Mouse (Mus musculus) cerebellum, adult 18-20 months (tissue): Measurements from ENCODE around the gene Olig3.

Experiments used
- DNase-seq, 2 experiments: peaks; one replicate each; pipeline ENCODE4 v3.0.0; 2021

The Olig3 gene

DNA sequence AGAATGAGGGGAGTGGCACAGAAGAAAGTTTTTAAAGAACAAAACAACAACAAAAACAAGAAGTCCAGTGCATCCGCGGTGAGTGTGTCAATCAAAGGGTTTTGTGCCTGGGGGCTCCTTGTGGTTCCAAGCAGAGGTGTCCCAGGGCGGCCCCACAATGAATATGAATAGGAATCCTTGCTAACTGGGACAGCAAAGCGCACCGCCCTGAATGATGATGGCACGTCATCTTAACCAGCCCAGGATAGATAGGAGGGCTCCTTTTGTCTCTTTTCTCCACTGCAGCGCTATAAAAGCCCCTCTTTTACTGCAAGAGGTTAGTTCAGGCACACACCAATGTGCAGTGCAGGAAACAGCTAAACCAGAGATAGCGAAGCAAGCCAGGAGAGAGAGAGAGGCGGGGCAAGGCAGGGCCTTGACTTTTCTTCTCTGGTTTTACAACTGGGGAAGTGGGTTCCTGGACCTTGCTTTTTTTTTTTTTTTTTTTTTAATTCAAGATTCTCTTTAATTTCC is at the start of gene Olig3:
Olig3 (plus strand) TSS at position 463 of the 513 bp plus-strand sequence.
- no peak for DNase-seq

GRCm38 (mm10) chr10:19309681-19310395 is 46.5 kb upstream of the Olig3 start:
- DNase-seq = no peak

GRCm38 (mm10) chr10:19310471-19310870 is 45.9 kb upstream of the Olig3 start:
- DNase-seq = no peak

DNA sequence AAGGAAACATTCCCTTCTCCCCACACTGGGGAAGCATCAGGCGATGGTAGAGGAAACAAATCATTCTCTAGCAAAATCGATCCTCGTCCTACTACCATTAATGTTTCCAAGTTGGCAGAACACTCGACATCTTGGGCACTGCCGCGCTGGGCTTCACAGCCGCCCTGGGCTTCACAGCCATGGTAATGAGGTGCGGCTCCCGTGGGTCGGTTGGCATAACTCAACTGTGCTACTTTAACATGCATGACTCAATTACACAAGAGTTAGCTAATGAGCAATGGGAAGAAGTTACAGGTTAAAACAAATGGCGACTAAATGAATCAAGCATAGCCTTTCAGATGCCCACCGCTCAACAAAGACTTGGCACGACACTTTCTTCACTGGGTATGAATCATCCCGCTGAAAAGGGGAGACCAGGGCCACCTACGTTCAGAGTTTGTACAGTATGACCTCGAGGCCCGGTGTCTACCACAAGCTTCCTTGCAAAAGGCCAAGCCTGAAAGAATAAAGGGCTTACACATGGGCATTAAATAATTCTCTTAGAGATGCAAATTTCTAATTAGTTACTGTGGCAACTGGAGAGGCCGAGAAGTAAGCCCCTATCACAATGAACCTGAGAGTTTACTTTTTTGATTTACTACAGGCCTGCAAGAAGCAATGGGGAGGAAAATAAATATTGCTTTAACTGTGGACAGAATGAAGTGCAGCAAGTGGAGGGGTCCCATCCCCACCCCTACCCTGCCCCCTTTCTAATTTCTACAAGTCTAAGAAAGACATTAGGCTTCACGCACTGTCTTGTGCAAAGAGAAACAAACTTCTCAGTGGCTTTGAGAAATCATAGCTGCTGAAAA is 38.1 kb upstream of the Olig3 start:
- no peak for DNase-seq

DNA sequence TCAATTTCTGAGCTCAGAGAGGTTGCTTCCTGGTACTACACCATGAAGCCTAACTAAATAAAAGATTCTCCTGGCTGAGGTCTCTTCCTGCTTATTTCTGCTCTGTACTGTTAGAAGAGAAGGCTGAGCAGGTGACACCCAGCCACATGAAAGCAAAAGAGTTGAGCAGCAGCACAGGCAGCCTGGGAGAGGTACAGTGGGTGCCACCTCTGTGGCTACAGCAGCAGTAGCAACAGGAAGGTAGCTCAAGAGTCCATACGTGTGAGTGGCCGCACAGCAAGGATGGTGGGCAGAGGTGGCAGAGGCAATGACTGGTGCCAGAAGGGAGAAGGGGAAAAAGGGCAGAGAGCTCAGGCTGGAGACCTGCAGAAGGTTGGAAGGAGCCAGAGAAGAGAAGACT is 34.6 kb upstream of the Olig3 start:
- no peak for DNase-seq

DNA sequence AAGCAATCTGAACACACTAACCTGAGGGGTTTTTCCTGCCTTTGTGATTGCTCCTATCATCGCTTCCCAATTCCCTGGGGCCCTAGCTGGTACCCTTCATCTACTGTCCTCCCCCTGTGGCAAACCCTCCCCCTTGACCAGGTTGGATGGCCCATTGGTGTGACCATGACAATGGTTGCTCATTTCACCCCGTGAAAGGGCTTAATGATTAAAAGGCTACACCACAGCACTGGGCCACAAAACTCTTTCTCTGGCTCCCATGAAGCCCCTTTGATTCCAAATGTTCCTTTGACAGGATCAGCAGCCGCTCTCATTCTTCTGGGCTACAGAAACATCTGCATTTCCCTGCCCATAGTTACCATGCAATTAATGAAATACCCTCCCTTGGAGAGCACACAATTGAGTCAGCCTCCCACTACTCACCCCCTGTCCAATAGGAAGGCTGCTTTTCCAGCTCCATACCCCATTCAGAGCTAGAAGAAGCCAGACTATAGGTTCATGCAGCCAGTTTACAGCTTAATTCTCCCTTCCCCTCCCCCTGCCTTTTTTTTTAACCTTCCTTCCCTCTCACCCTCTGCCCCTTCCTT is 27.0 kb upstream of the Olig3 start:
- no peak for DNase-seq

DNA sequence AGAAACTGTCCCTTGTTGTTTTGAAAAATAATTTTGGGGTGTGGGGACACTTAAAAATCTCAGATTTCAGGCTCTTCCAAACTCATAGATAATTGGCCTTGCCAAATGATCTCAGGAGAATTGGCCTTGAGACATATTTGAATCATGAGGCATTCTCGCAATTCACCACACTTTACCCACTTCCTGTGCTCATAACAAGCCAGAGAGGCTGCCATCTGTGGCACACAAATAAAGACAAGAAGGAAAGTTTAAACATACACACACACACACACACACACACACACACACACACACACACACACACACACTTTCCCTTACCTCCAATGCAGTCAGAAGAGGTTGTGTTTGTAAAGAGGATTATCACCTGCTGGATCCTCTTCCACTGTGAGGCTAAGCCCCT is 22.9 kb upstream of the Olig3 start:
- DNase-seq = no peak

DNA sequence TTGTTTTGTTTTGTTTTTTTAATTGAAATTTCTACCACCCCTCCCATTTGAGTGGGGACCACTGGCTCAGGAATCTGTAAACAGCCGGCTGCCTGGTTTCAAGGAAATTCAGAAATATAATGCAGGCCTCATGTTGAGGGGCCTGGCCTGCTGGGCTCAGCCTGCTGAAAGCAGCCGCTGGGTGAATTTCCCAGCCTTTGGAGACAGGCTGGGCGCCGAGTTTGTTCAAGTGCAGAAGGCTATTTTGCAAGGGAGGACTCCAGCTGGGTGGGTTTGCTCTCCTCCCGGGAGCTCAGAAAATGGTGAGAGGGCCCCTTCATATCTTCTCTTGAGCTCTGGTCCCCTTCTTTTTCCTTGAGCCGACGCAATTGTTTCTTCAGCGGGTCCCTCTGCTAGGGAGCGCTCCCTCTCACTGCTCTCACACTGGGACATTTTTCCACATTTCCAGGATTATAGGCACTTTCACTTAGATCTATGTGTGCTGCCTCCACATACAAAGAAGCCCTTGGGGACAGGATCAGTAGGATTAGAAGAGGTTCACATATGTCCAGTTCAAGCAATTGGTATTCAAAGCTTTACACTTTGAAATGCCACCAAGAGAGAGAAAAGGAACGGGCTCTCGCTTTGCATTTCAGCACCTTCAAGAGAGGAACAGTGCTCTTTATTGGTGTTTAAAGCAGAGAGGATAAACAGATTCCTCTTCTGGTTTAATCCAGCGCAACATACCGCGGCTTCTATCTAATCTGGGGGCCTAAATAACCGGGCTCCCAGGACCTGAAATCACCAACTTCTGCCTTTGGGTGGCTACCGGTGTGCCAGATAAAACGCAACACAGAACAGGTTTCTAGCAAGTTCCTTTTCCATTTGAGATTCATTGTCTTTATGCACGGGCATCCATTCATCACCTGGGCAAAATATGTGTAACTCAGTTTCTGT is 17.4 kb upstream of the Olig3 start:
- DNase-seq = no peak

DNA sequence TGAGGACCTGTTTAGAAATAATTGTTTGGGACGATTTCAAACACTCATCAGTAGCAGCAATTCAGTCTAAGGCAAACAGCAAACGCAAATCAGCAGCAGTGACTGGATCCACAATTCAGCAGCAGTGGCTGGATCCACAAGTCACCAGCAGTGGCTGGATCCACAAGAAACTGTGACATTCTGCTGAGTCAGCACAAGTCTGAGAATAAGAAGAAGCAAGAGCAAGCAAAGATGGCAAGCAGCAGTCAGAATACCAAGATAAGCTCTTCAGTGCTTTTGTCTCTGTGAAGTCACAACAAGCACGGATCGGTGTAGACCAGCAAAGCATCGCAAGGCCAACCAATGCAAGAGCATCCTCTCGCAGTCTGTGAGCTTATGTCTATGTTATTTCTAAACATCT is 12.3 kb upstream of the Olig3 start:
- DNase-seq = no peak

DNA sequence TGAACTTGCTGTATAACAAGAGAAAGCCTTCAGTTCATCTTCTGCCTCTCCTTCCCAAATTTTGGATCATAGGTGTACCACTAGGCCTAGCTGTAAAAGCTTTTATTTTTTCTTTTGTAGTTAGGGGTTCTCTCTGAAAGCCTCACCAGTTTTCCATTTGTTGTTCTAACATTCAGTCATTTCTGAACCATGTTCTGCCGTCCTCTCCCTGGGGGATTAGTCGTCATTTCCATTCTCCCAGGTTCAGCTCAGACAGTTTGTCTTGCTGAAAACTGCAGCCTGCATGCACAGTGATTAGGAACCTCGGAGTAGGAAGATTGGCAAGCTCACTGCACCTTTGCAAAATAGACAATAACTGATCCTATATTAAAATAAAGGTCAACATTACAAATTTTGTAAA is 7.0 kb upstream of the Olig3 start:
- DNase-seq = no peak

DNA sequence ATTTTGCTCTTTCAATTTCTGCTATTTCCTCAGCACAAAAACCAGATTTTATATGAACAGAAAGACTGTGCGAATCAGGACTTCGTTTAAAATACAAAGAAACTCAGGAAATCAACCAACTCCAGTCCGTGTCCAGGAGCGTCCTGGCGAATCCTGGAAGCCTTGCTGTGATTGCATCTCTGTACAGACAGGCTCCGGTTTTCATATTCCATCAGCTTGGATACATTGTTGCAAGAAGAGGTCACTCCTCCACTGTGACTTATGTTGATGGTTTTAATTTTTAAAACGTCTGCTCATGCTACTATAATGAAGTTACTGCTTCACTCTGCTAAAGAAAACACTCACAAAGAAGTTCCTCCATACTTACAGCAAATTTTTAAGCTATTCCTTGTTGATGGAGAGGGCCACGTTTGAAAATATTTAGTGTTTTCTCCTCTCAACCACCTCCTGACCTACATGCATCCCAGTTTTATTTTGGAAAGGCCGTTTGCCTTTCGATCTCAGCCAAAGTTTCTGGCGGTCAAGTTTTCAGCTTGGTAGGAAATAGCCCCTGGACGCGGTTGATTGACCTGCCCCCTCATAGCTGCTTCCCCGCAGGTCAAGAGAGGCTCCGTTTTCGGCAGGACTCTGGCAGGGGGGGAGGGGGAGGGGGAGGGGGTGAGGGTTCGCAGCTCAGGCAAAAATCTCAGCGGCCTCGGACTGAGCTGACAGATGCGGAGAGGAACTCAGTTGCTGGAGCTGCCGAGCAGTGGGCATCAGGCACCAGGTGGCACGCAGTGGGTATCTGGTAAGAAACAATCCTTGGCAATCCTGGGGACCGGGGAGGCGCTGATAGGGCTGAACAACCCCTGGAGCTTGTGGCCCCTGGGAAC is 4.1 kb upstream of the Olig3 start:
- DNase-seq = no peak

DNA sequence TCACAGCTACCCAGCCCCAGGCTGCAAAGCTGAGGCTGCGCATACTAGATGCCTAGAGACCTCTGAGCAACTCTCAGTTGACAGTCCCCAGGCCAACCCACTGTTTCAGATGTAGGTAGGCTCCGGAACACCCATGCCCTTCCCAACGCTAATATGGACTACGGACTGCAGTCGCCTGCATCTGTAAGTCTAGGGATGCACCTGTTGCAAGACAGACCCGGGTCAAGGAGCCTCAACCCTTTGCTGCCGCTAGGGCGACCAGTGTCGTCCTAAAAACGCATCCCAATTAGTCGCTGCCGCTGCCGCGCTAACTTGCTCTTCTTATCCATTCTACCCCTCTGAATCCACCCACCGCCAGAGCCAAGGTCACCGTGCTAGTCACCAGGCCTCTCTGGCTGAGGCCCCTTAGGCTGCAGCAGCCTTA is 3.4 kb upstream of the Olig3 start:
- DNase-seq = no peak

DNA sequence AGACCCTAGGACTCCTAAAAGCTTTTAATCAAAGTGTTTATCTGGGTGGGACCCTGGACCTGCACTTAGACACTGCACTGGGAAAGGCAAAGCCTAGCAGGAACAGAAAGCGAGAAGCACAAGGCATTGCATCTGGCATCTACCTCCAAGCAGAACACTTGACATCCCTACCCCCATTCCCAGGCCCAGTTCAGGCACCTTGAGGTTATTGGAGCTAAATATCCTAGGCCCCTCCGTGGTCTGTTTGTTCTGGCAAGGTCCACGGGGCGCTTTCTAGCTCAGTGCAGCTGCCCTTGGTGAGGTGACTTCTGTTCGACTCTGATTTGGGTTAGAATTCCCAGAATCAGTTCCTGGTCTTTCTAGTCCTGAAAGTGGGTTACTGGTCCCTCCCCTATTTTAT is 2.7 kb upstream of the Olig3 start:
- DNase-seq = no peak

DNA sequence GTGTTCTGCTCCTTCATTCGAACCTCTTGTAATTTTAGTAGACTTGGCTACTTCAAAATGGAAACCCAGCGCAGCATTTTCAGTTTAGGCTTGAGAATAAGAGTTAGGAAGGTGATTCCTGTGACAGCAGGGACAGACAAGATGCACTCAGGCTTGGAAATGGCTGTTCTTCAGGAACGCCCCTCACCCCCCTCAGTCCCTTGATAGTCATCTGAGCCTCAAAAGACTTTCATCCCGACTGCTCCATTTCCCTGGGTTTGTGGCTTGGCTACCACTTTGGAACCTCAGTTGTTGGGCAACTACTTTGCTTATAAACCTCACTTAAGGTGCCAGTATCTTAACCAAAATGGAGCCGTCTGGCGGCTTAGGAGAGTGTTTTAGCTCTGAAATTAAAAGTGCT is 2.2 kb upstream of the Olig3 start:
- DNase-seq = no peak

DNA sequence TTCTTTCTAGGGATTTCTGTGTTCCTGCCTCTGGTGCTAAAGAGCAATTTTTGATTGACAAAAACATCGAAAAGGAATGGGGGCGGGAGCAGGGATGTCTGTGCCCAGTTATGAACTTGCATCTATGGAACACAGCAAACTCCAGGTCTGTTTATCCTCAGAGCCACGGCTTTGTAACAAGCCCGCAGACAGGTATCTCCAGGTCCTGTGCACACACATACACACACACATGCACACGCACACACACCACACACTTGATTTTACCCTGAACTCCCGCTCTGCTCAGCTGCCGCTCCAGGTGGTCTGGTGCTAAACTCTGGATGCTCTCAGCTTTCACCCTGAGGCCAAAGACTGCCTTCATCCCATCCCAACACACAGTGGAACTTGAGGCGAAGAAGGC is 1.3 kb upstream of the Olig3 start:
- DNase-seq = no peak

GRCm38 (mm10) chr10:19356720-19357641 is 648 bp downstream of the Olig3 start:
- DNase-seq = no peak

DNA sequence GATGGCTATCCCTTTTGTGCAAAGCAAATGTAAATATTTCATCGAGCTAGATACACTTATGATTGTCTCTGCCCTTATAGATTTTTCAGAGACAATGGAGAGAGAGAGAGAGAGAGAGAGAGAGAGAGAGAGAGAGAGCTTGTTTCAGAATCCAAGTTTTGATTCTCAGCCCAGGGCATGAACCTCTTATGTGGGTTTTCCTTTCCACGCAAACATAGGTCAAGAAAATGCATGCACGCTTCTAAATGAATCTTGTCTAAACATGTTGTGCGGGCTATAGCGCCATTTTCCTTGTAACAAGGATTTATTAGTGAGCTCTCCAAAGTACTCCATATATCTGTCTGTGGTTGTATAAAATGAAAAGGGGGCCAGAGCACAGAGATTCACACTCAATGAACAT is 1.5 kb downstream of the Olig3 start:
- DNase-seq = no peak

DNA sequence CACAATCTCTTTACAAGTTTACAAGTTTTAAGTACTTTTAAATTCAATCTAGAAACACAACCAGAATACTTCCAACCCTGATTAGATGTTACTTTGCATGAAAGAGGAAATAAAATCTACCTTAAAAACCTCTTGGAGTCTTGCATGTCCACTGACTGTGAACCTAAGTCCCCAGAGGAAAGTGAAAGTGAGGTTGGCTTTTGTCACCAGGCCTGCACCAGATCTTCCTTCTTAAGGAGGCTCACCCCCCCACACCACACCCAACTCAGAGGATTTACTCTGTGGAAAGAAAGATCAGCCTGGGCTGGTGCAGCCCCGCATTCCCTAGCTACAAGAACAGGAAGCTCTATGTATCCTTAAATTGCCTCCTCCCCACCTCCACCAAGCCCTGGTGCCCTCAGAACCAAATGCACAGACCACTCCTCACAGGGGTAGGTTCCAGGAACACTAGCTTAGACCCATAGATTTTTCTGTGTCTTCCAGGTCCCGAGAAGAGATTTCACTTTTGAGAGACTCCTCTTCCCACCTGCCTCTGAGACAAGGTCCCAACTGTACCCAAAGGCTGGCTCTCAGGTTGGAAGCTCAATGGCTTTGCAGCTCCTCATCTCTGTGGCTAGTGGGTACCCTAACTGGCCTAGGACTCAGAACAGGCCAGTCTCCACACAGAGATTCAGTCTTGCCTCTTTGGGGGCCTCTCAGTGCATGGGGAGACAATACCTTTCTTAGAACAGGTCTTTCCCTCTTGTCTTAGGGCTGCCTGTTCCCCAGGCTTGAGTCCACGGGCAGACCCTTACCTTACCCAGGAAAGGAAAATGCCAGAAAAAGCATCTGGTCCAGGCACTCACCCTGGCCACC is 4.3 kb downstream of the Olig3 start:
- no peak for DNase-seq

DNA sequence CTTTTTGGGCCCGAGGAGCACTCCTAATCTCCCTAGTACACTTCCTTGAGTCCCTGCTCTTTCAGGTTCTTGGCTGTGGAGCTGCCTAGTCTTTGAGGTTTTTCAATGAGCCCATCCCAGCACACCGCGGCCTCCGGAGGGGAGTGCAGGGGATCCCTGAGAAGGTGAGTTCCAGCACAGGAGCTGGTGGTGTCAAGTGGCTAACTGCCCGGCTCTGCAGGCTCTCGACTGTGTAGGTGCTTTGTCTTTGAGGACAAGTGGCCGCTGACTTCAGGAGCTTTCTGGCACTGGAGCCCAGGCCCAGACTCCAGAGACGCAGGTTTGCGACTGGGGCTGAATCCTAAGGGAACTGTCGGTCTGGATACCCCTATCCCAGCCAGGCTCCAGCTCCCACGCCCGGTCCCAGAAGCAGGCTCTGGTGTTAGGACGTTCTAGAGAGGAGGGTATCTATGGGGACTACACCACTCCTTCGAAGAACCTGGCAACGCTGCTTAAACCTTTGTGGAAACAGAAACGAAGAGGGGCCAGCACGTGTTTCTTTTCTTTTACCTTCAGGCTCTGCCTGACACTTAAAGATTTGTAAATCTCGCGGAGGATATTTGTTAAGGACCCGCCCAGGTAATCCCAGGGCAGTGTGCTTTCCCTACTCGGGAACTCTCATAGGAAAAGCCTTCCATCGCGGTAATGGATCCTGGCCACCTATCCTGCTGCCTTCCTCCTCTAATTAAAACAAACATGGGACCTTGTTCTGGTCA is 5.4 kb downstream of the Olig3 start:
- no peak for DNase-seq
